Mouse (Mus musculus): ENCODE results near the gene Pfdn6.

GRCm38 (mm10) chr17:33901653-33902052 is 38.5 kb downstream of the Pfdn6 start:
- TF ChIP-seq CTCF (IDR thresholded peaks at IDR 0.05; ENCODE audit: borderline replicate concordance, insufficient read depth, low read depth, low read length), result no peak
- TF ChIP-seq POLR2A (IDR thresholded peaks at IDR 0.05; ENCODE audit: borderline replicate concordance, insufficient read depth, low read length), result no peak
